9 mouse cellular contexts compared by ENCODE assay signal in the genomic region with DNA sequence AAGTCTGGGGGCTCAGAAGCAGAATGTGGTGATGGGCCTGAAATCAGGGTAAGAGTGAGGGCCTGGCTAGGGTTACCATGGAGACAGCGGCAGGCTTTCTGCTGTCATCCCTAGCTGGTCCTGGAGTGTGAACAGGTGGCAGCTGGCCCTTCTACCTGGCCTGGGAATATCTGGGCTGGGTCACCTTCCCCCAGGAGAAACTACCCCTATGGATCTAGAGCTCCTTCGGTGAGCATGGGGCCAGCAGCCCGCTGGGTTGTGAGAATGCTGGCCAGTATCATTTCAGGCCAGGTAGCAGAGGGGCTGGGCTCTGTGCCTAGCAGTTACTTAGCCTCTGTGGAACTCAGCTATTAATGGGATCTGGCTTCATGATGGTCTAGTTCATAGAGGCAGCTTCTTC. TPM values are rescaled to one million over a fixed set of nuclear protein-coding genes. Genes with fewer than 3 reads are reported as not detected.
DNase-seq lines count a peak whose midpoint lies in the region; ATAC-seq and TF ChIP-seq lines count a peak whose summit lies in the region.
"Had no signal": no experiment of that assay in that cellular context is flagged by ENCODE, and none has a peak within 500 bp of the region (broad histone marks: within the 10 kb centered on the region; RNA-seq: fewer than 3 reads in every experiment).

No protein-coding gene starts in this region.

- in situ Hi-C loops in ES-E14 (cut with MboI; ENCODE audit: low sequenced_read_pairs in 2 of 2, unreplicated experiment in 2 of 2), result no loop called here

- no peak for DNase-seq in heart, adult 8-10 months (ENCODE audit: low spot score)
- no peak for DNase-seq in ES-E14 (ENCODE audit: low read depth, low spot score)
- peak; percentile 64 for DNase-seq in cerebellum, adult 9-11 months
- no peak for DNase-seq in limb, embryonic 10.5 days (ENCODE audit: low spot score)
- DNase-seq in adrenal gland, postnatal 14 days, result no peak
- no peak for DNase-seq in layer of hippocampus, adult 18-20 months (ENCODE audit: low spot score in 2 of 2)

- H3K4me1 ChIP-seq in heart, embryonic 11.5 days (ENCODE audit: control insufficient read depth, insufficient read depth, low read length), result peaks cover 47% of the 10 kb centered on the region
- peaks cover 32 to 46% of the 10 kb centered on the region in 2 experiments for H3K4me1 ChIP-seq in ES-E14 (ENCODE audit: control insufficient read depth in 2 of 2, insufficient read depth in 2 of 2, low read length in 2 of 2, poor library complexity in 1 of 2)
- peaks cover 47% of the 10 kb centered on the region for H3K4me1 ChIP-seq in limb, embryonic 10.5 days

- peak overlapping the region; percentile 62 for H3K9ac ChIP-seq in heart, embryonic 11.5 days (ENCODE audit: low read depth, low read length)
- H3K9ac ChIP-seq in ES-E14 (ENCODE audit: insufficient read depth, low read depth, low read length, poor library complexity, severe bottlenecking), result no peak overlapping the region; the same call in 1 of the 2 replicates

- no peaks in the 10 kb centered on the region for H3K9me3 ChIP-seq in heart, embryonic 11.5 days (replicated peaks; ENCODE audit: control insufficient read depth, low read length)
- H3K9me3 ChIP-seq in ES-E14 (ENCODE audit: control insufficient read depth, insufficient read depth, low read depth, low read length), result no peaks in the 10 kb centered on the region
- no peaks in the 10 kb centered on the region for H3K9me3 ChIP-seq in limb, embryonic 10.5 days (replicated peaks)

- H3K27ac ChIP-seq in heart, embryonic 11.5 days (ENCODE audit: low read depth, low read length), result peak overlapping the region; percentile 91
- 0 out of 2 replicates have a peak overlapping the region, but pooled peaks have one; percentile 14 for H3K27ac ChIP-seq in ES-E14 (ENCODE audit: insufficient read depth, low read depth, low read length, poor library complexity, severe bottlenecking)
- H3K27ac ChIP-seq in limb, embryonic 10.5 days, result peak overlapping the region; percentile 95

- WGBS in heart, embryonic 11.5 days (ENCODE audit: insufficient replicate concordance), result 77% methylated on average over 3 of the region's 3 CpGs
- 66% methylated on average over 3 of the region's 3 CpGs for WGBS in limb, embryonic 10.5 days

- H3K4me3 ChIP-seq in heart, embryonic 11.5 days (ENCODE audit: low read depth, low read length), result no peak overlapping the region
- H3K4me3 ChIP-seq in ES-E14 (ENCODE audit: insufficient read depth in 1 of 2, low read depth in 1 of 2, low read length in 2 of 2, poor library complexity in 1 of 2, severe bottlenecking in 1 of 2), result peak overlapping the region; percentile 7 to 13; a peak in 2 of 4 replicates
- H3K4me3 ChIP-seq in limb, embryonic 10.5 days, result peak overlapping the region; percentile 27

- H3K4me2 ChIP-seq in heart, embryonic 11.5 days, result peak overlapping the region; percentile 35; the same call in 1 of the 2 replicates

- no peak for ATAC-seq in heart, embryonic 11.5 days (replicated peaks; ENCODE audit: insufficient number of reproducible peaks, low FRiP score, low TSS enrichment)
- no peak for ATAC-seq in erythroblast, adult 5-6 weeks (replicated peaks; ENCODE audit: low FRiP score, poor library complexity, severe bottlenecking)
- ATAC-seq: inflammation-experienced regulatory T-cells, adult 6 months had no signal

- no peaks in the 10 kb centered on the region; the same call in 1 of the 2 replicates for H3K27me3 ChIP-seq in heart, embryonic 11.5 days (ENCODE audit: control insufficient read depth, insufficient read depth, low read length)
- no peaks in the 10 kb centered on the region for H3K27me3 ChIP-seq in limb, embryonic 10.5 days (ENCODE audit: low read depth, poor library complexity, severe bottlenecking)

- H3K36me3 ChIP-seq in heart, embryonic 11.5 days (ENCODE audit: control insufficient read depth, insufficient read depth, low read length), result no peaks in the 10 kb centered on the region
- H3K36me3 ChIP-seq in ES-E14 (ENCODE audit: control insufficient read depth, insufficient read depth, low read length, poor library complexity, severe bottlenecking), result no peaks in the 10 kb centered on the region
- H3K36me3 ChIP-seq in limb, embryonic 10.5 days, result no peaks in the 10 kb centered on the region

TF ChIP-seq in ES-E14, 5 proteins besides CTCF, POLR2A, EP300 and RAD21:
- TF ChIP-seq ZC3H11A (IDR thresholded peaks at IDR 0.05; ENCODE audit: borderline replicate concordance, low read depth, low read length), result no peak

RNA-seq across cellular contexts. Expression of gene Kcnq1, which starts 18.7 kb away (rescaled TPM):
- polyA plus RNA-seq in heart, embryonic 11.5 days (2014; fragmentation: Nextera tagmentation; extraction: Ambion mirVana), result 9.2 and 12.1 TPM in 2 replicates
- total RNA-seq in heart, adult 8-10 months (2022), result 10 to 100 TPM; 30.9 to 36.9 (median 32.8) TPM
- 0.22 and 0.42 TPM in 2 replicates for total RNA-seq in ES-E14 (2012; rRNA removed)
- 0.94 and 1.0 TPM in 2 replicates for polyA plus RNA-seq in limb, embryonic 10.5 days (2016; fragmentation: Nextera tagmentation; extraction: Ambion mirVana)
- 4.4 and 6.1 TPM in 2 replicates for total RNA-seq in adrenal gland, postnatal 14 days (2021)
- total RNA-seq in erythroblast, adult 5-6 weeks (2015; ENCODE audit: low replicate concordance), result not detected in 2 replicates
- not detected in 2 replicates for total RNA-seq in erythroblast, adult 5-6 weeks (2017; ENCODE audit: low replicate concordance)
- under 1 TPM; 0.28 to 0.40 TPM for total RNA-seq in layer of hippocampus, adult 18-20 months (2021)

RNA-seq across cellular contexts. Expression of gene Trpm5, which starts 30.5 kb away (rescaled TPM):
- polyA plus RNA-seq in heart, embryonic 11.5 days (2014; fragmentation: Nextera tagmentation; extraction: Ambion mirVana), result 1.2 and 2.4 TPM in 2 replicates
- under 1 TPM in 1 of 4 experiments, not detected in 3; 0.28 TPM for total RNA-seq in heart, adult 8-10 months (2022)
- 1.0 TPM in 2 replicates for total RNA-seq in ES-E14 (2012; rRNA removed)
- 0.88 and 1.9 TPM in 2 replicates for polyA plus RNA-seq in limb, embryonic 10.5 days (2016; fragmentation: Nextera tagmentation; extraction: Ambion mirVana)
- total RNA-seq in adrenal gland, postnatal 14 days (2021), result 0.59 and 0.68 TPM in 2 replicates
- not detected in 2 replicates for total RNA-seq in erythroblast, adult 5-6 weeks (2015; ENCODE audit: low replicate concordance)
- total RNA-seq in erythroblast, adult 5-6 weeks (2017; ENCODE audit: low replicate concordance), result not detected in 2 replicates
- under 1 TPM in 1 of 2 experiments, not detected in 1; 0.07 TPM for total RNA-seq in layer of hippocampus, adult 18-20 months (2021)

RNA-seq across cellular contexts. Expression of gene Tssc4, which starts 55.9 kb away (rescaled TPM):
- 36.2 and 48.4 TPM in 2 replicates for polyA plus RNA-seq in heart, embryonic 11.5 days (2014; fragmentation: Nextera tagmentation; extraction: Ambion mirVana)
- 10 to 100 TPM; 13.6 to 15.2 (median 14.3) TPM for total RNA-seq in heart, adult 8-10 months (2022)
- total RNA-seq in ES-E14 (2012; rRNA removed), result 51.0 and 64.3 TPM in 2 replicates
- polyA plus RNA-seq in limb, embryonic 10.5 days (2016; fragmentation: Nextera tagmentation; extraction: Ambion mirVana), result 145 and 157 TPM in 2 replicates
- total RNA-seq in adrenal gland, postnatal 14 days (2021), result 32.2 and 33.3 TPM in 2 replicates
- 1.3 and 11.1 TPM in 2 replicates for total RNA-seq in erythroblast, adult 5-6 weeks (2015; ENCODE audit: low replicate concordance)
- 5.3 and 16.4 TPM in 2 replicates for total RNA-seq in erythroblast, adult 5-6 weeks (2017; ENCODE audit: low replicate concordance)
- total RNA-seq in layer of hippocampus, adult 18-20 months (2021), result 10 to 100 TPM; 39.1 to 48.2 TPM

Comparison
In these comparisons a context has a peak if more than half of its experiments do, and no peak if none do; other contexts are left out.
1. H3K27ac ChIP-seq: peak in every context shown above with its lines; median percentile 95 in limb, embryonic 10.5 days; 91 in heart, embryonic 11.5 days; 14 in ES-E14.